Mouse (Mus musculus): ENCODE measurements around the gene N4bp1. TPM values are rescaled to one million over a fixed set of nuclear protein-coding genes. Genes with fewer than 3 reads are reported as not detected.
A peak's percentile ranks its signal among the peaks of the same experiment; 100 is the strongest.

The N4bp1 gene
- total RNA-seq, 1 experiment from 2014 or later = 41.2 TPM

DNA sequence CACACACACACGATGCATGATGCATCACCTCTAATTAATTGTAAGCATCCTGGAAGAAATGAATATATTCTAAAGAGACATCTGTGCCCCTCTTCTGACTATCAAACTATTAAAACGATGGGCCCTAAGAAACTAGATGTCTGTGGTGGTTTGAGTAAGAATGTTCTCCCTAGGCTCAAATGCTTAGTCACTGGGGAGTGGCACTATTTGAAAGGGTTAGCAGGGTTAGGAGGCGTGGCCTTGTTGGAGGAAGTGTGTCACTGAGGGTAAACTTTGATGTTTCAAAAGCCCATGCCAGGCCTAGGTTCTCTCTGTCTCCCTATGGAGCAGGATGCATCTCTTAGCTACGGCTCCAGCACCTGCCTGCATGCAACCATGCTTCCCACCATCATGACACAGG lies 10.3 kb upstream of the N4bp1 start:
- DNase-seq = no peak

DNA sequence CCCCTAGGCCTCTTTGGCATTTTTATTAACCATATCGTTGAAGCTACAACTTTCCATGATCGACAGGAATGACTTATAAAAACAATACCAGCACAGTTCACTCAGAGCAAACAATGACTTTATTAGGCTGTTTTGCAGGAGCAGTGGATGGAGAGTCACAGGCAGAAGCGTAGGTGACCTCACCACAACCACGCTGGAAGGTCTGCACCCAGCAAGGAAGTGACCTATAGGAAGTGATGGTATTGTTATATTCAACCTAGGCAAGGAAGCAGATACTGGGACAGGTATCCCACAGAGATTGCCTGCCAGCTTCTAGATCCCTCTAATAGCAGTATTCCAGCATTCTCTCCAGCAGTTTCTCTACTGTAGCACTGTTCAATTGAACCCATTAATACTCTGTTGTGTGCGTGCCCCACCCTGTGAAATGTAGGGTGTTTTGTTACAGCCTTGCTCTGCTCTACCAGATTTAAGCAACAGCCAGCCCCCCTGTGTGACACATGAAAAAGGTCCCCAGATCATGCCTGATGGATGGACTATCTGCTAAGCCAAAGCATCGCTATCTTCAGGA lies 9.2 kb upstream of the N4bp1 start:
- no peak for DNase-seq

DNA sequence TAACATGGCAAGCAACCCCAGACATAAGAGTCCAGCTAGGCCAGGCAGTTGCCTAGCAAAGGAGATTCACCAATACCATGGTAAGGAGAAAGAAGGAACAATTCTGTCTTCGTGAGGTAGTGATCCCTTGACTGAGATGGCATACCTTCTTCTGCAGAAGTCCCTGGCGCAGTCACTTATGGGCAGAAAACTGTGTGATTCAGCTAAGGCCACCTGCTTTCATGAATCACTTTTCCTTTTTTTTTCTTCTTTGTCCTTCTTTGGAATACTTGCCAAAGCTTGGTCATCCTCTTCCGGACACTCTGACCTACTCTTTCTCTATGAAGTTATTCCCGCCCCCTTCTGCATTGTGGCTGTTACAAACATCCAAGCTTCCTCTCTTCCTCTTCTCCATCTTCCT lies 8.5 kb upstream of the N4bp1 start:
- DNase-seq = no peak

DNA sequence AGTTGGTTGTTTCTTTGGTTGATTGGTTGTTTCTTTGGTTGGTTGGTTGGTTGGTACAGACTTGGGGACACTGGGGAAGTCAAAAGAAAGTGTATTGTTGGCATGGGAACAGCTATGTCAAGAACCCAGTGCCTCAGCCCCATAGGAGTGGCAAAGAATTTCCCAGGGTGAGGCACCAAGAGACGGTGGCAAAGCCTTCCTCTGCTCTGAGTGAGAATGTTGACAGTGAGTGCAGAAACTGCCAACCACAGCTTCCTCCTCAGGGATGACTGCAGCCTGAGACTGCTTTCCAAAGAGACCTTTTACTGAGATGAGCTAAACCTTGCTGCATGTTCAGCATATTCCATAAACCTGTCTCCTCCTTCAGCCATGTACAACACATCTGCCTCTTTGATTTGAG lies 6.5 kb upstream of the N4bp1 start:
- DNase-seq = no peak

DNA sequence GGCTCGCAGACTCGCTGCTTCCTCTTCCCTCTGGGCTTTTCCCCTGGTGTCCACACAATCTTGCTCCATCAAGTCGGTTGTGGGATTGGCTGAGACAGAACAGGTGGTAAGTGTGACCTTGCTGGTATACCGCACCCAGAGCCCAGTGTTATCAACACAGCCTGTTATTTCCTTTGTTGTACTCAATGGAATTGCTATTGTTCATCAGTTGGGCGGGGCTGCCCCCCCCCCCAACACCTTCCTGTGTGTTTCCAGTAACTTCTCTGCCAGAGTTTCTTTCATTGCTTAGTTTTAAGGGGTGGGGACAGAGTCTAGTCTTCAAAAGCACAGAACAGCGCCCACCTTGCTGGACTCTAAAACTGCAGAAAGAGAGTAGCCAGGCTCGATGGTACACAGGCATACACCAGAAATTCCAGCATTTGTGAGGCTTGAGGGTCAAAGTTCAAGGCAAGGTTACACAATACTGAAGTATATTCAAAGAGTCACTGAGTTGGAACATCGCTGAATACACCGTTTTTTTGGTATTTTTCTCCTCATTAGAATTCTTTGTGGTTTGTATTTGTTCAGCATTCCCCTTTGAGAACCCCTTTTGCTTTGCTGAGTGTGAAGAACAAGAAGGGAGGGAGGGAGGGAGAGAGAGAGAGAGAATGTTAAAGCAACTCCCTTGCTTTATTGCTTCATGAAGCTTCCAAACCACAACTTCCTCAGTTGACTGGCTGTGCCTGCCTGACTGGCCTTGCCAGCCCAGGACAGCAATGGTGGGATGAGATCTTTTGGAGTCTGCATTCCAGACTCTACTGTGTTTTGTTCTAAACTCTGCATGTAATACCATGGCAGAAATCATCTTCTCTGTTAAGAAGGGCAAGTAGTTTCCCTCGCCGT lies 3.2 kb upstream of the N4bp1 start:
- no peak for DNase-seq

DNA sequence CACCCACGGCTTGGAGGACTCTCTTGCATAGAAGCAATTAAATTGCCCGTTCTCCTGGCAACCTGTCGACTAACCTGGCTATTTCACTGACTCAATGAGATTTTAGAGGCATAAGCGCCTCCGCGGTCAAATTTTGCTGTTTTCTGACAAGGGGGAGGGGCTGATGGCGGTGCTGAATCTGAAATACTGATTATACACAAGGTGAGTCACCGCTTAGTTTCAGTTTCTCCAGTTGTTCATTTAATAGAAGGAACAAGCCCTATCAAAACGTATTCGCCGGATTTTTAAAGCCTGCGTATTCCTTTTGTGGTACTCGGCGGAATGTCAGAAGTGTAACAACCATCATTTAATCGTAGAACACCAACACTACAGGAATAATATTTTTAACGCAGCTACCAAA lies 991 bp downstream of the N4bp1 start:
- DNase-seq = peak; percentile 39

DNA sequence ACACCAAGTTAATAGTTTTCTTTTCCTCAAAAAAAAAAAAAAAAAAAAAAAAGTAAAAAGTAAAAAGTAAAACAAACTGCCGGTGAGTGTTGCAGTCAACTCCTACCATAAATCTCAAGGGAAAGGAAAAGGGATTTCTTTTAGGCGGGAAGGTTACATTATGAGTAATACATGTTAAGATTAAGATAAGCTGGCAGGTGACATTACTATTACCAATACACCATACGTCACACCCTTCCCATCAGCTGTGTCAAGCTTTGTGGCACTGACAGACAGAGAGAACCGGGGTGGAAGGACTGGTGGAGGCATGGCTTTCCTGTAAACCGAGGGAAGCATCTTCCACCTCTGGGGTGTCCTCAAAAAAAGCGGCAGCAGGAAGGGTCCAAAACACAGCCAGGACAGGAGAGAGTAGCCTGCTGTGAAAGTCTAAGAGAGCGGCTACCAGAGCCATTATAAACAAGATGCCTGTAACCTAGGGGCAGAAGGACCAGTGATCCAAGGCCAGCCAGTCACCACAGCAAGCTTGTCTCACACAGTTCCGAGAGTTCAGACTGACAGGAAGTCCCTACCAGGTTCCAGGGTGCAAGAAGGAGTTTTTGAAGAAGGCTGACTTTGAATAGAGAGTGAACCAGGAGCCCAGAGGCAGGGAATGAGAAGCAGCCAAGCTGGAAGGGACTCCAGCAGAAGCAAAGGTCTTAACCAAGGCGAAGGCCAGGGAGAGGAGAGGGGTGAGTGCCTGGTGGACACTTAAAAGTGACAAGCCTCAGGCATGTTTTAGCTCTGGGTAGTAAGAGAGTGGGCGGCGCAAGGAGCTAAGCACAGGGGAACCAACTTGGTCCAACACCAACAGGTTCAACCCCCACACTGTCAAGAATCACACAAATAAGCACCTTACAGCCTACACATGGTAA lies 2.2 kb downstream of the N4bp1 start:
- no peak for DNase-seq

DNA sequence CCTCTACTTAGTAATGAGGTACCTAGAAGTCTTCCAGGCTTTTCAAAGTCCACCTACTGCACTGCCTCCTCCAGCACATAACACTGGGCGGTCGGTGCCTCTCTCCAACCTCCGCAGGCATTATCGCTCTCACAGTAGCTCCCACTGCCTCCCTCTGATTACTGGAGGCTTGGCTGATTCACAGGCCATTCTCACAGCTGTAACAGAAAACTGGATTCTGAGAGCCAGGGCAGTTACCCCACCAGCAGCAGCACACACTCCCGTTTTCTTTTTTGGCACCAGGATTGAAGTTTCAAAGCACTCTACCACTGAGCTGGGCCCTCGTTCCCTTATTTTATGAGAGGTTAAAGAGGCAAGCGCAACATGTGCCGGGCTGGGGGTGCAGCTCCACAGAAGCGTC lies 3.1 kb downstream of the N4bp1 start:
- no peak for DNase-seq

DNA sequence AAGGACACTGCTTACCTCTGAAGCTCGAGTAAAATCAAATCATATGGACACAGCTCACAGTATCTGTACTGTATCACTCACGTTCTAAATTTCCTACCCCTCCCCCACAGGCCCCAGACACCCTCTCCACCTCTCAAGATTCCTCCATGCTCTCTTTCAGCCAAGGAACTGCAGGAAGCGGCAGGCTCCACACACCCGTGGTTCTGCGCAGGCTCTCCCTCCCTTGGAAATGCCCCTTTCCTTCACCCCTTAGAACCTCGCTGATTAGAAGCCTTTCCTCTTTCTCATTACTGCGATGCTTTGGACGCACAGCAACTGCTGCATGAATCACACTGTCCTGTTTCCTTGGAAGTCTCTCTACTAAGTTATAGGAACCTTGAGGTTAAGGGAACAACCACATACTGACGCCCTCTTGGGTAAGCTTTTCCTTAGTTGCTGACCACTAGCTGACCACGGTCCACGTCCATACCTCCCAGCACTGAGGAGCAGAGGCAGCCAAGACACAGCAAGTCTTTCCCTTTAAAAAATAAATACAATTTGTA lies 3.9 kb downstream of the N4bp1 start:
- no peak for DNase-seq

DNA sequence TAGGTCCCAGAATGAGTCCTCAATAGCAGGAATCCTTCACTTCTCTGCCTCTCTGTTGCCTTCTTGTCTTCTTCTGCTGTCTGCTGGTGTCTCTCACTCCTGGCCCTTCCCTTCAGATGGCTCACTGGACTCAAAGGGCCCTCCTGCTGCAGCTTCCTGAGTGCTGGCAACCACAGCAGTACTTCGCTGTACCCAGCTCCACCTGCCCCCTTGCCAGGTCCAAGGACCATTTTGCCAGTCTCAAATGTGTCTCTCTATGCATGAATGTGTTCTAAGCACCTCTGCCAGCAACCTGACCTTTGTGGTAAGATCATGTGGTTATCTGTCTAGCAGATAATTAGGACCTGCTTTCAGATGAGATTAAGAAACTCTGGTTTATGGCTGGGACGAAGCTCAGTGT lies 8.2 kb downstream of the N4bp1 start:
- no peak for DNase-seq

DNA sequence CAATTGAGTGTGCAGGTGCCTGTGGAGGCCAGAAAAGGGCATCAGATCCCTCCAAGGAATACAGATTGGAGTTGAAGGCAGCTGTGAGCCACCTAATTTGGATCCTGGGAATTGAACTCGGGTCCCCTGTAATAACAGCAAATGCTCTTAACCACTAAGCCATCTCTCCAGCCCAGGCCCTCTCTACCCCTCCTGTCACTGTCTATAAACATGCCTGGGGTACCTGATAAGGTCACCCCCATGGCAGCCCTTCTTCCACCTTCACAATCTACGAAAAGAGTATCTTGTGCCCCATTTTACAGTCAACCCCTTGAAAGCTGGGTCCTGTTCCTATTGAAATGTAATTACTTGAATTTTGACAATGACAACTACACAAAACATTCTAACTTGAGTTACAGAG lies 11.0 kb downstream of the N4bp1 start:
- no peak for DNase-seq

DNA sequence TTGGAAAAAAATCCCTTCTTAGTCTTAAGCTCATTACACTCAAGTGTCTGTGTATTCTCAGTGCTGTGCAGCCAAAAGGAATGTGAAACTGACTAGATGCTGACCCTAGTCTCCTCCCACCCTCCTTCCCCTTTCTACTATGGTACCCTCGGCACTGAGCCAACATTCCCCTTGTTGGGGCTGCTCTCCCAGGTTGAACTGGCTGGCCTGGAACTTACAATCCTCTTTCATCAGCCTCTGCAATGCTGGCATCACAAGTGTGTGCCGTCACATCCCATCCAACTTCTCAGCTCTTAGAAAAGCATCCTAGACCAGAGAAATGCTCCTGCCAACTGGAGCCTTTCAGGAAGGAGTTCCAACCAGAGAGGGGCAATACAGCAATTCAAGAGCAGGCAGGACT lies 11.9 kb downstream of the N4bp1 start:
- DNase-seq = no peak

DNA sequence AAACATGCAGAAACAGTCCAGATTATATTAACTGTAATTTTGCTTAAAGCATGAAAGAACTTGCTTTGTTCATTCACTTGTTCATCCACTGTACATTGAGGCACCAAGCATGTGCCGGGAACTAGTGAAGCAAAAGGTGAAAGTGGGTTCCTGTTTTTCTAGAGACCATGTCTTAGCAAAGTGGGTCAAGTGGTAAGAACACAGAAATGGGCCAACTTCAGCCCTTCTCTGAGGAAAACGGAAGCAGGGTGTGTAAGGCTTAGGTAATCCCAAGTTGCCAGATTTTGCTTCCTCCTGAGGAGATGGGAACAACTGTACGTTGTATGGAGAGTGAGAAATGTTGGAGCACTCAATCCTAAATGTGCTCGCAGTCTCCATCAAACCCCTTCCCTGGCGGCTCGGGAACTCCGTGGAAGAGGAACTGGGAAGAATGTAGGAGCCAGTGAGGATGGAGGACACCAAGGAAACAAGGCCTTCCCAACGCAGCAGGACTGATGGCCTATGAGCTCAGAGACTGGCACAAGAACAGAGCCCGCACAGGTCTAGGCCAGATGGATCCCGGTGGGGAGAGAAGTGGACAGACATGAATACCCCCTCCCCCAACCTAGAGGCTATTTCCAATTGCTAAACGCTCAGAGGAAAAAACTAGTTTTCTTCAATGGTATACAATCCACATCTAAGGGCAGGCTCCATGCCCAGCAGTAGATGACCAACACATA lies 12.8 kb downstream of the N4bp1 start:
- no peak for DNase-seq

DNA sequence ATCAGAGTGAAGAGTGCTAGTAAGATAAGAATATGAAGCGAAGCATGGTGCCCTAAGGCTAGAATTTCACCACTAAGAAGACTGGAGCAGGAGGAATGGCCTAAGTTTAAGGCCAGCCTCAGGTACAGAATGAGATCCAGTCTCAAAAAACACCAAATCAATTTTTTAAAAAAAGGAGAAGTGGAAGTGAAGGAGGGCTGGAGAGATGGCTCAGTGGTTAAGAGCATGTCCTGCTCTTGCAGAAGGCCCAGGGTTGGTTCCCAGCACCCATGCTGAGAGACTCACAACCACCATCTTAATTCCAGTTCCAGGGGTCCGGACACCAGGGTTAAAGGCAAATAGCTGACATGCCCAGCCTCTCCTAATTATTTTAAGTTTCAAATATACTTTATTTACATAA lies 13.6 kb downstream of the N4bp1 start:
- DNase-seq = no peak

DNA sequence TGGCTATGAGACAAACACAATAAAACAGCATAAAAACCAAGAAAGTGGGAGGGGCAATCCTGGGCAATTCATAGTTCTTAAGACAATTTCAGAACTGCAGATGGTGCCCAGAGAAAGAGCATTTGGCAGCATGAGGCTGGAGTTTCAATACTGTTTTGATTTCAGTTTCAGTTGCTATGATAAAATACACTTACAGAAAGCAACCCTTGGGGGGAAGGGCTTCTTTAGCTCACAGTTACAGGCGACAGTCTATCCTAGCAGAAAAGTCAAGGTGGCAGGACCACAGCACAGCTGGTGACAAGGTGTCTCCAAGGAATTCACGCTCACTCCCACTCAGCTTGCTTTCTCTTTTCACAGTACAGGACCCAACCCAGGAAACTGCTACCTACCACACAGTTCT lies 14.3 kb downstream of the N4bp1 start:
- no peak for DNase-seq

DNA sequence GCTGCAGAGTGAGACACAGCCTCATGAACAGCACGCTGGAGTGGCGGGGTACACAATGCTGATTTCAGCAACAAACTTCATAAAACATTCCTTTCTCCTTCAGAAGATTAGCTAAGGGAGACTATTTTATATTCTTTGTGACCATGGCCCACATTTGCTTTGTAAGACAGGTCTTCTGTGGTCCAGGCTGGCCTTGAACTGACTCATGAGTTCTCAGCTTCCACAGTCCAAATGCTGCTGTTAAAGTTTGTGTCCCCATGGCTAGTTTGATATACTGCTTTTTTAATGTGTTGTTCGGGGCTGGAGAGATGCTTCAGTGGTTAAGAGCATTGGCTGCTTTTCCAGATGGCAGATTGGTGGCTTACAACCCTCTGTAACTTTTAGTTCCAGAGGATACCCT lies 17.0 kb downstream of the N4bp1 start:
- no peak for DNase-seq

DNA sequence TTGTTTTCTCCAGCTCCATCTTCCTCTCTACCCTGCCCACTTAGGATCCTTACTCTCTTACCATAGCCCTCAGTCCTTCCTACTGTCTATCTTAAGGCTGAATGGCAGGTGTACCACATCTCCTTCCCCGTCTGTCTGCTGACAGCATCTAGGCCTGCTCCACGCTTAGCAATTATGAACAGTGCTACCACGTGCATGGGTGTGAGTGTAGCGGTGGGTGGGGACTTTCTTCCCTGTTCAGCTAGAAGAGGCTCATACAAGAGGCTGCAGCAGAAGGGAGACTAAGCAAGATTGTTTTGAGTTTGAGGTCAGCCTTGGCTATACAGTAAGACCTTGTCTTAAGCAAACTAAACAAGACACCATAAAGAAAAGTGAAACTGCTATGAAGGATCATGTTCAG lies 20.3 kb downstream of the N4bp1 start:
- no peak for DNase-seq

DNA sequence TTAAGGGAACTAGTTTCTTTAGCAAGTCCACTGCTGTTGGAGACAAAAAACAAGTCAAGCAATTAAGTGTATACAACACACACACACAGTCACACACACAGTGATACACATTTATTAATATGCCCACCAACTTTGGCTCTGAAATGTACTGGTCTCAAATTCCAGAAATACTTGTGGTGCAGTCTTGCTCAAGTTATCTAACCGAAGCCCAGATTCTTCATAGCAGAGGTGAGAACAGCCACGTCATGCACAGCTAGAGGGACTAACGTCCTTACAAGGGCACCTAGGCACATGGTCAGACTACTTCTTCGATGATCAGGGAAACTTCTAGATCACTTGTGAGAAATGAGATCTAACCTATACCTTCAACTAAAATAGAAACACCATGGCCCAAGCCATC lies 22.2 kb downstream of the N4bp1 start:
- DNase-seq = no peak

DNA sequence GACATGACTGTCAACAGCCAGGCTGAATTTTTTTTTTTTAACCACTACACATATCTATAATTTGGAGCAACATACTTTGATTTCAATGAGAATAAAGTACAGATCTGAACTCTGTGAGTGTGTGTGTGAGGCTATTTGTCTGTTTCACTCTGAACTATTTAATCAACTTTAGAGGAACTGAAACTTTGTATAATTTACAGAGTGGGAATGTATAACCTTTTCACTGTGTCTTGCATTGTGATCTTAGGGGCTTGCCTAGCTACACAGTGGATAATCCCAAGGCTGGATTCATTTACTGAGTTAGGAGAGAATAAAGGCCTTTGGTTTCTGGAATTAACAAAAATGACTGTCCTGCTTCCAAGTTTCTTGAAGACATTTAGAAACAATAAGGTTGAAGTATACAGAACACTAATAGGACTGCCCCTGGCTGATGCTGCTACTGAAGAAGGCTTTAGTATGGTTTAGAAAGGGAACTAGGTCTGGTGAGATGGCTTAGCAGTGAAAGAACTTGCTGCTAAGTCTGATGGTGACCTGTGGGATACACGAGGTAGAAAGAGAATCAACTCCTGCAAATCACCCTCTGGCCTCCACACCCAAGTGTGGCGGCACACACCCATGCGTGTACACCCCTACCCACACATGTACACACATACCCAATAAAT lies 22.8 kb downstream of the N4bp1 start:
- DNase-seq = no peak

DNA sequence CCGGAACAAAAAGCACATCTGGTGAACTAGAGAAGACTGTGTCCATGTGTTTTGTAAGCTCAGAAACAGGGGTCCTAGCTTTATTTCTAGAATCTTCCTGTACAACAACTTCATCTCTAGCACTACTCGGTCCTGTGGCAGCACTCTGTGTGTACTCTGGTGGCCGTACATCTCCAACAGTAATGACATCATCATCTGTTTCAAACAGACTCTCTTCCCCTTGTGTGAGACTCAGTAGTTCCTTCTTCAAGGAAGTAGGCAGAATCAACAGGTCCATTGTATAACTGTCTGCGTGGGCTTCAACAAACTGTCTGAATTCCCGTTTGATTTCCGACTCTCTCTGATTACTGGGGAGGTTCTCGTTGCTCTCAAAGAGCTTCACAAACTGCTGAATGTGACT lies 23.5 kb downstream of the N4bp1 start:
- no peak for DNase-seq

DNA sequence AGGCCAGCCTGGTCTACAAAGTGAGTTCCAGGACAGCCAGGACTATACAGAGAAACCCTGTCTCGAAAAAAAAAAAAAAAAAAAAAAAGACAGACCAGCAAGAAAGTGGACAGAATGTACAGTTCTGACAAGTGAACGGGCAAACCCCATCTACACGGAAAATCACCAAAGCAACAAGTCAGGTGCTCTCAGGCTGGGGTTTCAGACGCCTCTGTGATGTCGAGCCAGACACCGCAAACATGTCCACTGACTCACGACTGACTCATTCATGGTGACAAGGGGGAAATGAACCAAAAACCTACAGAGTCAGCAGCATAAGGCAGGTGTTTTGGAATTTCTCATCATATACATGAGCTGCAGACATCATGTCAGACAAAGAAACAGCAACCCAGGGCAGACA lies 28.8 kb downstream of the N4bp1 start:
- peak; percentile 29 for DNase-seq

DNA sequence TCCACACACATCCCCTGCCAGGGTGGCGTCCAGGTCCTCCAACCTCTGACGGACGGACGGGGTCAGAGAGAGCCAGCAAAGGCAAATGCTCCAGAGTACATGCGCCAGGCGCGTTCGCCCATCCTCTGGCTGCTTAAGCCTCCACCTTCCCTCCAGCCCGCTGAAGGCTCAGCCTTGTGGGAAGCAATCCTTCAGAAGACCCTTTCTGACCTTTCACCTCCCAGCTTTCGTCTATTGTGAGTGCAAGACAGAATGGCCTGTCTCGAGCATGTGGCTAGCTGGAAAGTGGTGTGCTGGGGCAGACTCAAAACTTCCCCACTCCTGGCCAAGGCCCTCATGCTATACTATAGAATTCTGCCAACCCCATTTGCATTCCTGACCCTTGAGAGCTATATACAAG lies 30.4 kb downstream of the N4bp1 start:
- DNase-seq = no peak

All from adrenal gland, postnatal 25 days (tissue).